Mouse (Mus musculus) neural tube, embryonic 12.5 days (tissue): ENCODE measurements around the gene Btg4. TPM values are rescaled to one million over a fixed set of nuclear protein-coding genes. Genes with fewer than 3 reads are reported as not detected.

Experiments
- ATAC-seq: fragments of 200-750 bp; cut with Nextera tagmentation; 2 replicates; pipeline ENCODE4 v1.8.0; 2017; ENCODE audit warnings: low read depth, mild to moderate bottlenecking, moderate TSS enrichment, moderate library complexity; ENCODE audit not compliant: low FRiP score
- H3K27ac ChIP-seq: fragments of 300-500 bp; sonication (generic); 2 replicates; pipeline ENCODE4 v1.5.1; 2016
- H3K27me3 ChIP-seq: fragments of 300-500 bp; sonication (generic); replicated peaks from 2 replicates; pipeline ENCODE4 v1.6.1; 2016; ENCODE audit warnings: mild to moderate bottlenecking
- H3K36me3 ChIP-seq: fragments of 300-500 bp; sonication (generic); 2 replicates; pipeline ENCODE4 v1.6.1; 2016; ENCODE audit warnings: mild to moderate bottlenecking
- H3K4me1 ChIP-seq: fragments of 300-500 bp; sonication (generic); 2 replicates; pipeline ENCODE4 v1.6.1; 2016
- H3K4me2 ChIP-seq: fragments of 300-500 bp; sonication (generic); replicated peaks from 2 replicates; pipeline ENCODE4 v1.6.1; 2016; ENCODE audit warnings: mild to moderate bottlenecking
- H3K4me3 ChIP-seq: fragments of 300-500 bp; sonication (generic); 2 replicates; pipeline ENCODE4 v1.5.1; 2016
- H3K9ac ChIP-seq: fragments of 300-500 bp; sonication (generic); 2 replicates; pipeline ENCODE4 v1.6.1; 2016; ENCODE audit warnings: mild to moderate bottlenecking
- H3K9me3 ChIP-seq: fragments of 300-500 bp; sonication (generic); 2 replicates; pipeline ENCODE4 v1.6.1; 2016; ENCODE audit warnings: mild to moderate bottlenecking
- WGBS: fragments of 180-500 bp; shearing (Covaris S2); methylation state at CpG from one replicate; pipeline ENCODE4 v1.1.7; 2016; 5-methylcytosine and 5-hydroxymethylcytosine counted together
- polyA plus RNA-seq: library from polyadenylated mRNA; unstranded; fragments of >200 nt; fragmentation: Nextera tagmentation; extraction: Ambion mirVana; gene quantifications from 2 replicates; pipeline ENCODE4 v1.2.1, GENCODE M21; 2016

Btg4 gene
- polyA plus RNA-seq, 1 experiment from 2014 or later: not detected

DNA sequence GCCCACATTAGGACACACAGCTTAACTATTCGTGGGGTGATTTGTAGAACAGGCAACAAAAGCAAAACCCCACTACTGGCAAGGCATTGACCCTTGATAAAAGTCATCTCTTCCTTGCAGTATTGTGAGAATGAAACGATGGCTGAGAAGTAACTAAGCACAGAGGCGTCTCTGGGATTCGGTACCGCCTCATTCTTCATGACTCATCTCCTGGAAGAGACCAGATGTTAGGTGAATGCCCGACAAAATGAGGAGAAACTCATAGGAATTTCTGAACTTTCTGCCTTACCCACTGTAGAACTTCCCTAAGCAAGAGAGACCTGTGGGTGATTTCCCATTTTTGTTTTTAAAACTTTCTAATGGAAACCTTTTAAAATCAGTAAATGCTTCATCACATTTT, 18.6 kb upstream of the Btg4 start:
- WGBS: 78% methylated on average over 6 of the region's 6 CpGs
- H3K36me3 ChIP-seq: no peaks in the 10 kb centered on the region
- no peak overlapping the region for H3K9ac ChIP-seq

DNA sequence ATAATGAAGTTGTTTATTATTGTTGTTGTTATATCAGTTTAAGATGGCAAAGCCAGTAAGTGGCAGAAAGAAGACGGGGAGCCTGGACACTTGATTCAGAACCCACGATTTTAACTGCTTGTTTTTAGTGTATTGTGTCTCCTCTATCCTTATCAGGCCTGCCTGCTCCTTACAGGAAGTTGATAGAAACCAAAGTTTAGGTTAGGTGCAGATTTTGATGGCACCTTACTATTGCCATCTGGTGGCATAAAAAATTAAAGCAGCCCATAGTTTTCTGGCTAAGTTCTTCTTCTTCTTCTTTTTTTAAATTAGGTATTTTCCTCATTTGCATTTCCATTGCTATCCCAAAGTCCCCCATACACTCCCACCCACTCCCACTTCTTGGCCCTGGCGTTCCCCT, 8.5 kb upstream of the Btg4 start:
- Histone ChIP-seq H3K36me3 (no peaks in the 10 kb centered on the region), H3K4me2 (no peak overlapping the region), H3K9me3 (no peaks in the 10 kb centered on the region), H3K4me3 (no peak overlapping the region), H3K9ac (no peak overlapping the region), H3K4me1 (no peaks in the 10 kb centered on the region), H3K27me3 (no peaks in the 10 kb centered on the region), H3K27ac (no peak overlapping the region)
- no peak for ATAC-seq
- 77% methylated on average over 3 of the region's 3 CpGs for WGBS

More for the DNA sequence above, 18.6 kb upstream of the Btg4 start:
- Histone ChIP-seq H3K4me2 (no peak overlapping the region), H3K27me3 (no peaks in the 10 kb centered on the region), H3K4me1 (no peaks in the 10 kb centered on the region), H3K9me3 (no peaks in the 10 kb centered on the region), H3K4me3 (no peak overlapping the region), H3K27ac (no peak overlapping the region)
- ATAC-seq: no peak

DNA sequence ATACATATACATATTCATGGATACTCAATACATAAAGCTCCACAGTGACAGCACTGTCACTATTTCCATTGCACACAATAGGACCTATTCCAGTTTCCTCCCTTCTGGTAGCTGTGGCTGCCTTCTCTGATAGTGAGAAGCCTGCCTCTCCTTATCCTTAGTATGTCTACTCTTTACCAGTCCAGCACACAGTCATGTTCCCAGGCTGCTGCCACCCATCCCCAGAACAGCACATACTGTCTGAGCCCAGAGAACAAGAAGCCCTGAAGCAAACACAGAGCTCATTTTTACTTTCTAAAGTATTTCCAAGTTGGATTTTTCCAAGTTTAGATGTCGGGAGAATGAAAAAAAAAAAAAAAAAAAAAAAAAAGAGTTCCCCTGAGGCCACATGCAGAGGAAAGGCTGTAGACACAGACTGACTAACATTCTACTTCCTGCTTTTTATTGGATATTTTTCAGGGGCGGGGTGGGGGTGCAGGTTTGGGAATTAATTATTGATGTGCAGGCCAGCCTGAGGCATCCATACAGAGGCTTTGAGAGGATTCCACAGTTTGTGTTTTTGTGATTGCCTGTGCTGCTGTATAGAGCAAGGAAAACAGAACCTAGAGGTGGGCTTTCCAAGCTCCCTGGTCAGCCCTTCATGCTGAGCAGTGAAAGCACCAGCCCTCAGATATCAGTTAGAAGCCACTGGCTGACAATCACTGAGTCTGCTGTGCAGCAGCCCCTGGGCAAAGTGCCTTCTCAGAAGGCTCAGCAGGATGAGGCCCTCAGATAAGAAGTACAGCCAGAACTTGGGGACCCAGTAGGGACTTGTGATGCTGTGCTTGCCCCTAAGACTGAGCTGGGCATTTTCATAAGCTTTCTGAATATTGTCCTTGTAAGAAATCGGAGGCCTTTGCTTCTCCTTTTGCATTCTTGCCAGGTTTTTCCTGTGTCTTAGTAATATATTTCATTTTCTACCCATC, 4.1 kb upstream of the Btg4 start:
- WGBS: 64% methylated on average over 3 of the region's 3 CpGs
- H3K36me3 ChIP-seq: no peaks in the 10 kb centered on the region

DNA sequence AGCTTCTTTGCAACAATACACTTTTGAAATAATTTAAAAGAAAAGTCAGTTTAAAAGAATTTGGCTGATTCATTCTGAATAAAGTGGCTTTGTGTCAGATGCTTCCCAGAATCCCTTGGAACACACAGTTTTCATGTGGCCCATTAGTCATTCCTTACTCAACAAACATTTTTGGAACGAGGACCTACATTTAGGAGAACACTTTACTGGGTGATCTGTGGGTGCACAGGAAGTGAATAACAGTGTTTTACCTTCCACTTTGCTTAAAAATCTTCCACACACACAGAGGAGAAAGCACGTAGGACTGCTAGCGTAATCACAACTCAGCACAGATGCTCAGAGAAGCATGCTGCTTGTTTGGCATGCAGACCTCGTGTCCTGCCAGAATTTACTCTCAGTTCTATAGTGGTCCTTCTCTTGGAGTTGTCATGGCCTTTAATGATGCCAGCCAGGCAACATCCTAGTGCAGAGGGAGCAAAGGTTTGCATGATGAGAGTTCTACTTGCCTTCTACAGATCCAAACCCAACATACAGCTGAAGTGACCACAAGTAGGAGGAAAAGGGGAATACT, 1.7 kb upstream of the Btg4 start:
- no peak overlapping the region for H3K4me2 ChIP-seq
- no peaks in the 10 kb centered on the region for H3K4me1 ChIP-seq
- no peaks in the 10 kb centered on the region for H3K36me3 ChIP-seq
- H3K9ac ChIP-seq: no peak overlapping the region
- no peaks in the 10 kb centered on the region for H3K27me3 ChIP-seq
- H3K9me3 ChIP-seq: no peaks in the 10 kb centered on the region
- no peak for ATAC-seq
- WGBS: 83% methylated on average over 4 of the region's 4 CpGs
- H3K27ac ChIP-seq: no peak overlapping the region
- no peak overlapping the region for H3K4me3 ChIP-seq

More for the DNA sequence above, 4.1 kb upstream of the Btg4 start:
- Histone ChIP-seq H3K4me3 (no peak overlapping the region), H3K4me1 (no peaks in the 10 kb centered on the region), H3K4me2 (no peak overlapping the region), H3K27ac (no peak overlapping the region), H3K9ac (no peak overlapping the region), H3K9me3 (no peaks in the 10 kb centered on the region), H3K27me3 (no peaks in the 10 kb centered on the region)
- no peak for ATAC-seq

DNA sequence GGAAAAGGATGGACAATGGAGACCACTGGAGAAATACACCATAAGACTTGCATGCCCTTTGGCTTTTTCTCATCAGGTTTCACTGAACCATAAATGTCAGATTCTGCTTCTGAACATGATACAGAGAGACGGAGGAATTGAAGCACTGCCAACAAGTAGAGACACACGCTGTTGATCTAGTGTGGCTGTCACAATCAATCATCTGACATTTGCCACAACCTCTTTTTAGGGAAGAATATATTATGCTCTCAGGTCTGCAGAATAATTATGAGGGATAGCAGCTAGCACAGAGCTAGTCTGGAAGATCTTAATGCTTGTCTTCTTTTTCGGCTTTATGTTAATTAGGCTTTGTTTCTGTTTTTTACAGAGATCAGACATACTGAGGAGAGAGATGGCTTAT, 7.5 kb downstream of the Btg4 start:
- Histone ChIP-seq H3K27ac (no peak overlapping the region), H3K4me2 (no peak overlapping the region), H3K27me3 (no peaks in the 10 kb centered on the region), H3K4me3 (no peak overlapping the region), H3K36me3 (no peaks in the 10 kb centered on the region), H3K9ac (no peak overlapping the region), H3K9me3 (no peaks in the 10 kb centered on the region), H3K4me1 (no peaks in the 10 kb centered on the region)
- ATAC-seq: no peak
- 63% methylated on average over 3 of the region's 3 CpGs for WGBS

DNA sequence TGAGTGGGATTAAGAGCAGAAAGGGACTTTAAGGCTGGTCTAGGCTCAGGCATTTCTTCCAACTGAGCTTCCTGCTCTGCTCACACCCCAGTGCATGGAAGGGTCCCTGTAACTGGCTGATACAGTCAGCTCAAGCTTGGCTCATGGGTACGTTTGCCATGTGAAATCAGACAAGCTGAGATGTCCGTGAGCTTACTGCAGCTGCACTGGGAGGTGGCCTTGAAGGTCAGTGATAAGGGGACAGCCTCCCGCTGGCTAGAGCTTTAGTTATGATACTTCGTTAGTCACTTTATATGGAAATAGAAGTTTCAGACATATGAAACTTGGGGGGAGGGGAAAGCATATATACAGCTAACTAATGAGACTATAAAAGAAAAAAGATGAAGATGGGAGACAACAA, 10.1 kb downstream of the Btg4 start:
- Histone ChIP-seq H3K9ac (no peak overlapping the region), H3K4me3 (no peak overlapping the region), H3K27me3 (no peaks in the 10 kb centered on the region)

DNA sequence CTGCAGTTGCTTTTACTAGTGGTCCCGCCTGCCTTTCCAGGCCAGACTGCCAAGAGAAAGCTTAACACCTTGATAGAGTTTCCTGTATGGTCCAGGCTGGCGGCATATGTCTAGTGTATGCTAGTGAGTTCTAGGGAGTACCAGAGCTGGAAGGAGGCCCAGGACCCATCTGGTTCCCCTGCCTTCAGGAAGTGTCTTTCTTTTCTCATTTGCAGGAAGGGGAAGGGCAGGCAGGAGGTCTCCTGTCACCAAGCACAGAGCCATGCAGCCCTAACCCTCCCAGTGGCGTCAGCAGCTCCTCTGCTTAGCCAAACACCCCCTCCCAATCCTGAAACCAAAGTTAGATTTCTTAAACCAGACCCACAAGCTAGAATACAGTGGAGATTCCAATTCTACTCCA, 15.1 kb downstream of the Btg4 start:
- ATAC-seq: no peak
- H3K4me1 ChIP-seq: peaks cover 16% of the 10 kb centered on the region
- H3K27ac ChIP-seq: no peak overlapping the region
- H3K27me3 ChIP-seq: peaks cover 12% of the 10 kb centered on the region; the same call in 1 of the 2 replicates
- no peaks in the 10 kb centered on the region for H3K36me3 ChIP-seq
- WGBS: 32% methylated on average over 3 of the region's 3 CpGs
- H3K4me2 ChIP-seq: peak overlapping the region; percentile 78
- H3K4me3 ChIP-seq: no peak overlapping the region; the same call in 1 of the 2 replicates
- no peaks in the 10 kb centered on the region for H3K9me3 ChIP-seq
- H3K9ac ChIP-seq: no peak overlapping the region

More for the DNA sequence above, 10.1 kb downstream of the Btg4 start:
- no peak overlapping the region for H3K27ac ChIP-seq
- H3K4me2 ChIP-seq: no peak overlapping the region
- H3K4me1 ChIP-seq: peaks cover under 1% of the 10 kb centered on the region; the same call in 1 of the 2 replicates
- H3K36me3 ChIP-seq: no peaks in the 10 kb centered on the region
- no peaks in the 10 kb centered on the region for H3K9me3 ChIP-seq
- 82% methylated on average over 4 of the region's 4 CpGs for WGBS
- no peak for ATAC-seq

DNA sequence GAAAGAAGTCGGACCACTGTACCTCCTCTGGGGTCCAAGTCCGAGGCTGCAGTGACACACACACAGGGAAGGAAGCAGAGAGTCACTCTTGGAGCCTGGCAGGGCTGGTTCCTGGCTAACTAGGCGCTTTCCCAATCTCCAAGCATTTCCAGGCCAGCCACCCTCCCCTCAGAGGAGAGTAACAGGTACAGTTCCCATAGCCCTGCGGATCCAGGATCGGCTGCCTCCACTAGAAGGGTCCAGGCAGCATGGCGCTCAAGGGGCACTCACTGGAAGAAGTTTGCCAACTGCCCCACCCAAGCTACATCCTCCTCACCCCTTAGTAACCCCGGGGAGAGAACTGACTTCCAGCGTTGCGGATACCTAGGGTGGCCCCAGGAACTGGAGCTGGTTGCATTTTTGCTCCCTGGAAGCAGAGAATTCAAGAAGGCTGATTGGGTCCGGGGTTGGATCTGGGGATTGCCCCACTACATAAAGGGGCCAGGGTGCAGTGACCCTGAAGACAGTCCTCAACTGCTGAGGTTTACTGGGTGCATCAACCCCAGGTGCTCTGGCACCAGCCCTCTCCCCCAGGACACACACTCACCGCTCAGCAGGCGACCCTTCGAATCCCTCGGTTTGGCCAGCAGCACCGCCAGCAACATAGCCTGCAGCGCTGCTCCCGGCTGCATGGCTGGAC, 15.7 kb downstream of the Btg4 start:
- Histone ChIP-seq H3K4me3 (peak overlapping the region; percentile 36), H3K9me3 (no peaks in the 10 kb centered on the region), H3K27me3 (peaks cover 12% of the 10 kb centered on the region; the same call in 1 of the 2 replicates), H3K27ac (no peak overlapping the region), H3K4me1 (peaks cover 16% of the 10 kb centered on the region), H3K9ac (peak overlapping the region; percentile 35), H3K36me3 (no peaks in the 10 kb centered on the region), H3K4me2 (peak overlapping the region; percentile 78)
- 2% methylated on average over 17 of the region's 17 CpGs for WGBS
- peak; percentile 53 for ATAC-seq

DNA sequence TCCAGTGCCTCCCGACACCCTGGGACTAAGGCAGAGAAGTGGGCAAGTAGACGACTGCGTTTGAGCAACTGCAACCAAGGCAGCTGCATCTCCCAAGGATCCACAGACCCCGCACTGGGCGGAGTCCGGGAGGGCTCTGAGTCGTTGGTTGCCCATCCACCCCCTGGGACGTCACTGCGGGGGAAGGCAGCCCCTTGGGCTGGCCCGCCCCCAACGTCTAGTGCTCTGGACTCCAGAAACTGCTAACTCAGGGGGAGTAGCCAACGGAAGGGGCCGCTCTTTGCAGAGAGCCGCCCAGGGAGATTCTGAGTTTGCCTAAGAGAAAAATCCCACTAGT, 16.2 kb downstream of the Btg4 start, which contains the start of gene Layn:
Gene Layn (minus strand): TSS at position 116 of the 337 bp plus-strand sequence.
- peak; percentile 81 for ATAC-seq
- no peak within 1 kb of the TSS for H3K27ac ChIP-seq
- peak within 1 kb of the TSS; percentile 35 for H3K9ac ChIP-seq
- H3K36me3 ChIP-seq: no peaks in the 10 kb centered on the region
- peaks cover 12% of the 10 kb centered on the region; the same call in 1 of the 2 replicates for H3K27me3 ChIP-seq
- peak within 1 kb of the TSS; percentile 36 for H3K4me3 ChIP-seq
- H3K4me1 ChIP-seq: peaks cover 16% of the 10 kb centered on the region
- peak within 1 kb of the TSS; percentile 78 for H3K4me2 ChIP-seq
- H3K9me3 ChIP-seq: no peaks in the 10 kb centered on the region
- WGBS: 2% methylated on average over 14 of the region's 14 CpGs

DNA sequence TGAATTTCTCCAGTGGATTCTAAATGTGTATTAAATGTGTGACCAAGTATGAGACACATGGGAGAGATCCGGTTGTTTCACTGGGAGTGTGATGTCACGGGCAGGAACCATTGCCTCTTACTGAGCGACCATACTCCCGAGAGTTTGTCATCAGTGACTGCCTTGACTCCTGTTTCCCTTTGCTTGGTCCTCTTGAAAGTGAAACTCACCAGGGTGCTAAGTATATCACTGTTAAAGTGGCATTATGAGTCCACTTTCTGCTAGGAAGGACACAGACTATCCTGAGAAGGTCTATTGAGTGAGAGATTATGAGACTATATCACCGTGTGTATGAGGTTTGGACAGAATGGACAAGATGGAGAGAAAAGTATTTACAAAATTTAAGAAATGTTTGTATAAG, 20.9 kb downstream of the Btg4 start:
- Histone ChIP-seq H3K4me3 (no peak overlapping the region), H3K27me3 (peaks cover 7% of the 10 kb centered on the region; the same call in 1 of the 2 replicates), H3K4me2 (no peak overlapping the region), H3K4me1 (peaks cover 7% of the 10 kb centered on the region), H3K9me3 (no peaks in the 10 kb centered on the region), H3K9ac (no peak overlapping the region), H3K27ac (no peak overlapping the region), H3K36me3 (no peaks in the 10 kb centered on the region)
- no peak for ATAC-seq
- 86% methylated on average over 5 of the region's 5 CpGs for WGBS

DNA sequence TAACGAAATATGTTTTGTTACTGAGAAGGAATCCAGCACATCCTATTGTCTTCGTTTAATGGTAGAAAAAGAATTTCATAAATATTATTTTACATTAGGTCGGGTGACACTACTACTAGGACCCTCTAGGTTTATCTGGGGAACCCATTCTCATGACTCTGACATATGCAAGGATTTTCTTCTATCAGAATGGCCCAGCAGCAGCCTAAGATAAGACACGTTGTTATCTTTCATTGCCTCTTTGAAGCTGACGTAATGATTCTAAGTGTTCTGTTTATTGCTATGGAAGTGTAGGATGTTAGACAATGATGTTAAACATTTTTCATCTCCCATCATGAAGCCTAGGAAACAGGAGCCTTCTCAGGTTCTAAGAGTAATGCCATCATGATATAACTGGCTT, 33.0 kb downstream of the Btg4 start:
- no peaks in the 10 kb centered on the region for H3K4me1 ChIP-seq
- H3K4me2 ChIP-seq: no peak overlapping the region
- H3K27ac ChIP-seq: no peak overlapping the region
- no peak overlapping the region for H3K4me3 ChIP-seq
- no peaks in the 10 kb centered on the region for H3K9me3 ChIP-seq
- no peaks in the 10 kb centered on the region for H3K36me3 ChIP-seq
- whole genome bisulfite sequencing: 78% methylated on average over 5 of the region's 5 CpGs
- no peak for ATAC-seq
- no peak overlapping the region for H3K9ac ChIP-seq
- no peaks in the 10 kb centered on the region for H3K27me3 ChIP-seq

DNA sequence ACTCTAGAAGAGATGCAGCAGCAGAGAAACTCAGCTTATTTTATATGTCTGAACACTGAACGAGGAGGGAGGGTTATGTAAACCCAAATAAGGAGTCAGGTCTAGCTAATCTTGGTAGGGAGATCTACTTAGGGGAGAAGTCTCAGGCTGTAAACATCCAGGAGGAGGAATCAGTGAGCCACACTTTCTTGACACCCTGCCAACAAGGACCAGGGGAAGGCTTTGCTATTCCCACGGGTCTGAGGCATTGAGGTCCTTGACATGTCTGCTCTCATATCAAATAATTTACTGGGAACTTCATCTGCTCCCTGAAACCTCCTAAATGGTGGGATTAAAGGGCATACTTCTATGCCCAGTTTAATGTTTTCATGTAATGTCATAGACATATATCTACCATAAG, 35.6 kb downstream of the Btg4 start:
- ATAC-seq: no peak
- Histone ChIP-seq H3K9ac (no peak overlapping the region), H3K4me2 (no peak overlapping the region), H3K9me3 (no peaks in the 10 kb centered on the region), H3K27ac (no peak overlapping the region), H3K4me1 (no peaks in the 10 kb centered on the region), H3K4me3 (no peak overlapping the region), H3K27me3 (no peaks in the 10 kb centered on the region), H3K36me3 (no peaks in the 10 kb centered on the region)
- WGBS: 64% methylated on average over 2 of the region's 2 CpGs
